Mouse (Mus musculus): ENCODE data around the gene Dapk2.

DNA sequence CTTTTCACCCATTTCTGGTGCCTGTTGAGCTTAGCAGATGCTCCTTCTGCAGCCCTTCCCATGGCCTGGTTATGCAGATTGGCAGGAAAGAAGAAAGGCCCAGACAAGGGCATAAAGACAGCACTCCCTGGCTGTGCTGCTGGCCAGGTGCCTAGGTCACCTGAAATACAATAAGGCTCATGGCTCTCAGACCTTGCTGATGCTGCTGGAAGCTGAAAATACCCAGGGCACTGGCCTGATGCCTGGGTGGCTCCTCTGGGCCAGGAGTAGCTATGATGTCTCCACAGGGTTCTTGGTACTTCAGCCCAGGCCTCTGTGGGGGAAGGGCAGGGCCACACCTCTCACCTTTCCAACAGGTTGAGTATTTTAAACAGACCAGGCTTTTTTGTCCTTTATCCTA, 121.6 kb downstream of the Dapk2 start:
- TF ChIP-seq POLR2A (IDR thresholded peaks at IDR 0.05; ENCODE audit: insufficient read depth, low read depth, low read length) (no peak), CTCF (IDR thresholded peaks at IDR 0.05) (no peak), EP300 (IDR thresholded peaks at IDR 0.05; ENCODE audit: insufficient read depth, low read depth, low read length) (no peak)
